Mouse (Mus musculus) spleen, adult 2 months (tissue): Measurements from ENCODE around the gene Map4k2.

Experiments used
- CTCF ChIP-seq: fragments of 200-500 bp; IDR thresholded peaks from 2 replicates; pipeline ENCODE4 v1.5.1; 2011; ENCODE audit warnings: mild to moderate bottlenecking, inconsistent platforms; ENCODE audit not compliant: insufficient read depth, insufficient read length, insufficient replicate concordance; ENCODE audit errors: extremely low read depth
- POLR2A ChIP-seq: fragments of 200-500 bp; IDR thresholded peaks from 2 replicates; pipeline ENCODE4 v1.6.1; 2011; ENCODE audit warnings: low read depth, low read length, inconsistent platforms

GRCm38 (mm10) chr19:6374571-6374970 is 33.6 kb downstream of the Map4k2 start:
- no peak for TF ChIP-seq POLR2A
- no peak for TF ChIP-seq CTCF
